Mouse (Mus musculus) lung, postnatal 10 days (tissue): ENCODE measurements around the gene Zfp62.

Source experiments
- DNase-seq: peaks from one replicate; pipeline ENCODE4 v3.0.0; 2021

Gene Zfp62

DNA sequence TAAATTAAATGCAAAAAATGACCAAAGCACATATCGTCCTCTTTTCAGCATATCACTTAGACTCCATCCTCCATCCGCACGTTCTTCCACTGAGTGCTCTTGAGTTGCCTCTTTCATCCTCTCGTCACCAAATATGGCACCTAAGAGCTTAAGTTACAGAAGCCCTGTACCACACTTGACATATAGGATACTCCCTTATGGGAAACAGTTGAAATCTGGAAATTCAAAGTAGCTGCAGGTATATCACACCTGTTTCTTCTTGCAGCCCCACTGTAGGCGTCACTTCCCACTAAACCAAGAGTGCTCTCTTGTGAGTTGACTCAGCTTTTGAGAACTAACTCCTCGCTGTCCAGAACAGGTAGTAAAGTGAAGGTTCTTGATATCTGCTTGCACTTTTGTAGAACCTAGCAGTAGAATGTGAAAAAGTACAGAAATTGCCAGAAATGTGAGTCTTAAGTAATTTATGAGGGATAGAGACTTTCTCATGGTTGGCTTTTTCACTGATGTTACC is 2.0 kb downstream of the Zfp62 start:
- no peak for DNase-seq

DNA sequence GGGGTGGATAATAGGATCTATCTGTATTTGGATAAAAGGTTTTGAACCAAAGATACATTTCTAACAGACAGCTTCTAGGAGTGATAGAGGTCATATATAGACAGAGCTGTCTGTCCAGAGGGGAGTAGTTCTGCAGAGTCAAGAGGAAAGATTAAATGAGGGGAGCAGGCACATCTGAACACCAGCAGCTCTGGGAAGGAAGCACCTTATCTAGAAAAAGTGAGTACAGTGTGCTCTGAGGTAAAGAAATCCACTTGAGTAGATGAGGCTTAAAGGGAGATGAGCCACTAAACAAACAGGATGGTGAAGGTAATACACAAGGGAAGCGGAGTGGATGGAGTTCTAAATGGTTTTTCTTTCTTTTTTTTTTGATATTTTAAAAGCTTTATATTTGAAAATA is 4.4 kb downstream of the Zfp62 start:
- no peak for DNase-seq

DNA sequence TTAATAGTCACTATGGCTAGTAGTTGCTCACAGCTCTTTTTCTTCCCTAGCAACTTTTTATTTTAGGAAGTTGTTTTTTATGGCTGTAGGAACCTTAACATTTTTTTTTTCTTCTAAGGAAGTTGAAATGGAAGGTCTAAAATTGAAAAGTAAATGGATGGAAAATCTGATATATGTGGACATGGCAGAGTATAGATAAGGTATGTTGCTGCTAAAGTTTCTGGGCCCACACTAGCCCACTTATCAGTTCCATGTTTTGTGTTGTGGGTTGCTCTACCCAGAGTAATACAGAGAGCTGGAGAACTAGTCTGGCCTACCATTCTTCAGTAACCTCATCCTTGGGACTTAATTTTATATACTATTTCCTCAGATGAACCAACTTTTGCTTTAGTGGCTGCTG is 9.5 kb downstream of the Zfp62 start:
- DNase-seq, result no peak

- no peak for DNase-seq
Measured at GRCm38 (mm10) chr11:49213505-49213904, 10.4 kb downstream of the Zfp62 start.

GRCm38 (mm10) chr11:49219271-49219670 is 16.2 kb downstream of the Zfp62 start:
- DNase-seq, result no peak

DNA sequence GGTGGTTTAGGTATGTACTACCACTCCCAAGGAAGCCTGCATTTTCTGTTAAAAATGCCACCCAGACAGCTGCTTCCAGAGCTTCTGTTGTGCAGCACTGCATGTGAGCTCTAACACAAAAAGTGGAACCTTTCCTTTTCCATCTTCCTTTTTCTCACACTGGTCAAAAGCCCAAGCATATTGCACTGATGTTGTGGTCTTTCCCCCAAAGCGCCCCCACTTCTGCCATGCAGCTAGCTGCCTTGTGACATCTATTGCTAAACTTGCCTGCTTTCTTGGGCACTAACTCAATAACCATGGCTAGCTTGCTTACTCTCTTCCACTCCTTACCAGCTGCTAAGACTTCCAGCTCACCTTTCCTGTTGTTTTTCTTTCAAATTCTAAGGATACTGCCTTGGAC is 21.4 kb downstream of the Zfp62 start:
- DNase-seq, result no peak

- no peak for DNase-seq
Measured at GRCm38 (mm10) chr11:49232781-49233180, 29.7 kb downstream of the Zfp62 start.

DNA sequence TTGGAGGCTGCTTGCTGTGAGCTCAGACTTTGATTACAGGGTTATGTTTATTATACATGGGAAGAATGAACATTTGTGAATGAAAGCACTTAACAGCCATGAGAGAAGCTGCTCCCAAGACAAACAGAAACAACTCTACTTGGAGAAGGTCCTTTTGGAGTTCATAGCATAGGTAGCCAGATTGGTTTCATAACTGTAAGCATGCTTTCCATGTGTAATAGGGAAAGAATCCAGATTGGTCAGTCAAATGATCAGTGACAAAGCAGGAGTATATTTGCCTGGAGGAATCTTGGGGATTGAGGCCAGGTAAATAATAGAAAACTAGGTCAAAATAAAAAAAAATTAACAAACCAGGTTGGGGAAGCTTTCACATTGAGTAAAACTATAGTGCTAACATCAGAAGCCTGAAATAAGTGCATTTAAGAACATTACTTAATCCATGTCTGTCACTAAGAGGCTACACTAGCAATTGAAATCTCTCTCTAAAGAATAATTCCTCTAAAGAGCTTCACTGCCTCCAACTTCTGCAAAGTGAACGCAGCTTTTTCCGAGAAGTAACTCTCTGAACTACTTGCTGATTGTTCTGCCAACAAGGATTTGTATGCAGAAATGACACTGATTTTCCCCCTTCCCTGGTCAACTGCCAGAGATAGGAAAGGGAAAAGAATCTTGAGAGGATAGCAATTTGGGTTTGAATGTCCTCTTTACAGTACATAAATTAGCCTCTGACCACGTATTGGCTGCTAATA is 32.5 kb downstream of the Zfp62 start:
- DNase-seq, result no peak

DNA sequence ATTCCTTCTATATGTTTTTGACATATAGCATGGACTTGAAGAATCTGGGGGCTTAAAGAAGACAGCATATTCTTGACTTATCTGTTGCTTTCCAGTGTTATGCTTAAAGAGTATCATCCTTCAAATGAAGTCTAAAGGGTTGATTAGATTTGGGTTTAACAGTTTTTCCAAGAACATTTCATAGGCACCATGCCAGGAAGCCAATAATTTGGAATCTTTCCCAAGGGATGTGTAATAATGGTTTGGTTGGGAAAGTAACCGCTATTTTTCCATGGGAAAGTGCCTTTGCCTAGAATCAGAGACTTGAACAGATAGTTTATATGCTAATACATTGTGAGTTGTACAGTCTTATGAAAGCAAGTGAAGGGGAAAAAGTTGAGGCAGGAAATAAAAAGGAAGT is 33.8 kb downstream of the Zfp62 start:
- peak; percentile 39 for DNase-seq

GRCm38 (mm10) chr11:49237532-49237931 is 34.4 kb downstream of the Zfp62 start:
- no peak for DNase-seq

- no peak for DNase-seq
Measured at GRCm38 (mm10) chr11:49240310-49240709, 37.2 kb downstream of the Zfp62 start.

DNA sequence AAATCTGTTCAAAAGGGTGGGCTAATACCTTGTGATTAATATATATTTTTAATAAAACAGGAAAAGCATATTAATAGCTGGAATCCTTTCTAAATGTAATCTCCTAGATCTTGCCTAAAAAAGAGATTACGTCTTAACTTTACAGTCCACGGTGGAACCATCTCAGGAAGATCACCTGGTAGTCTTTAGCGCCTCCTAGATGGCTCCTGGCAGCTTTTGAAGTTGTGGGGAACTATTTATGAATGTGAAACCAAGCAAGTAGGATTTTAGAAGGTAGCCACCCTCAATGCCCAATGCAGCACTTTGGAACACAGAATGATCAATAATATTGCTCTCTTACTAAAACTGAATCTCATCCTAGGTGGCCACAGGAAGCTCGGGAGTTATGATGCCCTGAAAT is 37.8 kb downstream of the Zfp62 start:
- DNase-seq, result no peak

GRCm38 (mm10) chr11:49241471-49241870 is 38.4 kb downstream of the Zfp62 start:
- peak; percentile 42 for DNase-seq

- DNase-seq, result no peak
Measured at GRCm38 (mm10) chr11:49242944-49243626, 40.0 kb downstream of the Zfp62 start.

GRCm38 (mm10) chr11:49243727-49244594 is 40.9 kb downstream of the Zfp62 start, which contains the start of gene Mgat1:
Gene Mgat1, plus strand, starts transcription at chr11:49244191.
- DNase-seq, result peak; percentile 97

- DNase-seq, result no peak
Measured at GRCm38 (mm10) chr11:49244595-49244930, 41.5 kb downstream of the Zfp62 start.

- DNase-seq, result peak; percentile 72
Measured at GRCm38 (mm10) chr11:49245176-49245575, 42.1 kb downstream of the Zfp62 start.

GRCm38 (mm10) chr11:49245634-49246415 is 42.7 kb downstream of the Zfp62 start:
- DNase-seq, result peak; percentile 54

GRCm38 (mm10) chr11:49246523-49246922 is 43.4 kb downstream of the Zfp62 start:
- no peak for DNase-seq

- no peak for DNase-seq
Measured at GRCm38 (mm10) chr11:49247255-49247654, 44.2 kb downstream of the Zfp62 start.

- peak; percentile 88 for DNase-seq
Measured at GRCm38 (mm10) chr11:49248226-49248973, 45.3 kb downstream of the Zfp62 start.
